Mouse (Mus musculus) cerebral cortex, adult 2 months (tissue): ENCODE data around the gene Tanc1.

Source experiments
- whole genome bisulfite sequencing: fragments of 180-500 bp; shearing (Covaris S2); methylation state at CpG from one replicate; pipeline ENCODE4 v1.1.7; 2018; 5-methylcytosine and 5-hydroxymethylcytosine counted together

The Tanc1 gene

DNA sequence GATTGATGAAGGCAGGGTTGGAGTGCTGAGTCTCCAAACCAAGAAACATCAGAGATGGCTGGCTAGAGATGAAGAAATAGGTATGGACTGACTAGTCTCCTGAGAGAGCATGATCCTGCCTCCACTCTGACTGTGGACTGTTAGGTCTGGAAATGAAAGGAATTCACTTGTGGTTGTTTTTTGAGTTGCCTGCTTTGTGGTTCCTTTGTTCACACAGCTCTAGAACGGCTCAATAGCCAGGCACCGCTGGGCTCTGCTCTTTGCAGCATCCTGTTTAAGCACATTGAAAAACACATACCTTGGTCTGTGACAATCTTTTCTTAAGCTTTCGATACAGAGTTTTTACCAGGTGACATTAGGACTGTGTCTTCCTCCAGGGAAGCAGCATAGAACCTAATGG is 104.6 kb downstream of the Tanc1 start:
- 70% methylated on average over 3 of the region's 3 CpGs for WGBS

DNA sequence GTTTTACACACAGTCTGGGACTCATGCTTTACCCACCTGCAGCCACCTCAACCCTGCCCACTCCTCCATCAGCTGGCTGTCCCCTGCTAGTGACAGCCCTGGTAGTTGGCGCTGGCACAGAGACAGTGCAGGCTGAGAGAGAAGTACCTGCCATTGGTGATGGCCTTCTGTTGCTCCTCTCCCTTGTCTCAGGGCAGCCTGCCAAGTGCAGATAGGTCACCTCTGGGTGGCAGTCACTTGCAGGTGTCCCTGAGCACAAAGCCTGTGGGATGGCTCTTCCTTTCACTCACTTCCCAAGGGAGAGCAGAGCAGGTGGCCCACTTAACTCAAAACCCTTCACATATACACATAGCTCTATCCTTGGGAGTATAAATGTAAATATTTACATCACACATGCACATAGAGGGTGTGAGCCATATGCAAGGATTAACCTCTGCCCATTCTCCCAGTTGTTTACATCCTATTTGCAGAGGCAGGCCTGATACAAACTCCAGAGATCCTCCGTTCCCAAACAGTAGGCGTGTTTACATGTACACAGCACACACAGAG is 106.0 kb downstream of the Tanc1 start:
- WGBS: 89% methylated on average over 3 of the region's 3 CpGs

DNA sequence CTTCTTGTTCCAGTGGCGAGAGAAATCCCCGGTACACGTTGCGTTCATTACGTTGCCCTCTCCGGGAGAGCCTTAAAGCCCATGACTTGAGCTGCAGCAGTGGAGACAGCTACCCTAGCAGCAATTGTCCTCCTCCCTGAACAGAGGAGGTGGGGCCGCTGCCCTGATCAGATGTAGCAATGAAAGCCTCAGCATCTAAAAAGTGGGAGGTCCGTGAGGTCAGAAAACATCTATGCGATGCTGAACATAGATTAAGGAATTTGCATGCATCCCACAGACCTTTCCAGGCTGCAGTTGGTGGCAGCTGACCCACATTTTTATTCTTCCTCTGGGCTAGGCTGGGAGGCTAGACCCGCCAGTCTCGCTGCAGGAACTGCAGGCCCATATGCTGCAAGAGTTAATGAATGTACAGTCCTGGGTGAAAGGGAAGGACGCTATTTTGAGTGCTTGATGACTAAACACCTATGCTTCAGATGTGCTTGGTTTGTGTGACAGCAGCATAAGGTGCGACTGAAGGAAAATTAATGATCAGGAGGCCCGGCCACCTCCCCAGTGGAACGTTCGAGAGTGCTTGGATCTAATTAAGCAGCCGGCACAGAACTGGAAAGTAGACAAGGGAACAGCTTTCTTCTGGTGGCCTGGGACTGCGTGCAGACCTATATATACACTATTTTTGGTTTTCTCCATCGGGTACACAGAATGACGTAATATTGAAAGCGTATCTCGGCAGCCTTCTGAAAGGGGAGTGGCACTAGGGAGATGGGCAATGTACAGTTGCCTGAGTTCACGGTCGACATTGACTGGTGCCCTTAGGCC is 107.0 kb downstream of the Tanc1 start:
- WGBS: 78% methylated on average over 24 of the region's 24 CpGs

DNA sequence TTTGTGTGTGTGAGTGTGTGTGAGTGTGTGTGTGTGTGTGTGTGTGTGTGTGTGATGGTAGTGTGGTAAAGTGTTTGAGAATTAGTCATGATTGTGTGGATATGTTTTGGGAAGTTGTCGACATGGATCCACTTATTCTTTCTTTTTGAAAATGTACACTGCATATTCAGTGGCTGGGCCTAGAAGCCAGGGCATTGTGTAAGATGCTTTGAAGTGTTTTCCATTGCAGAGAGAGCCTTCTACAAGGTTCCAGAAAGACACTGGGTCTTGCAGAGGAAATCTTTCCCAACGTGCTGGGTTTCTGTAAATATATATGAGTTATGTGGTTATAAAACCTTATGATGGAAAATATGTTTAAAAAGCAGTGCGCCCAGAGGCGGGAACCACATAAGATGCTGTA is 108.0 kb downstream of the Tanc1 start:
- WGBS: 76% methylated on average over 4 of the region's 4 CpGs

DNA sequence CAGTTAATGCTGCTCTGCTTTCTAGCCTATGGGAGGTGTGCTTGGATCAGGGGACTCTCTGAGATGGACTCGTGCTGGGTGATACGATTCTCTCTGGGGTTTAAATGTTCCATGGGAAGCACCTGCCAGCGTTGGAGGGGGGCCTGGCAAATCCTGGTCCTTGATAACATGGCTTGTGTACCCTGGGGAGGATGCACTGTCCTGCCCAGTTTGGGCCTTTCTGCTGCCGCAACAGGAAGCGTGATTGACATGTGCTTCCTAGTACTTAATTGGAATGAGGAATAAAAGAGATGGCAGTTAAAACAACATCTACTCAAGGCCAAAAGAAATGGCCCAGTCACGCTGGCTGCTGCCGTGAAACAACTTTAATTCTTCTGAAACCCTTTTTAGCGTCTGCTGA is 109.3 kb downstream of the Tanc1 start:
- 49% methylated on average over 8 of the region's 8 CpGs for WGBS

DNA sequence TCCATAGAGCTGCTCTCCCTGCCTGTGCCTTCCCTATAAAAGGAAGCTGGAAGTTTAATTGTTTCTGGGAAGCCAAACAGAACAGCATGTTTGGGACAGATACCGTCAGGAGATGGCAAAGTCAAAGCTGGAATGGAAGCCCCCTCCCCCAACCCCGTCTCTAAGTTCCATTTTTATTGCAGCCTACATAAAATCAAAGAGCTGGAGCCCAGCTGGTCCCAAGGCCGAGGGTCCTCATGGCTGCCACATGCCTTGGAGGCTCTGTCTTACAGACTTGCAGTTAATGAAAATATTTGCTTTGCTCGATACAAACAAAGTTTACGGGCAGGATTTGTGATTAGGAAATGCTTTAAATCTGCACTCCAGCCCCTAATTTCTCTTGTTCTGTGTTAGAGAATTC is 109.9 kb downstream of the Tanc1 start:
- 64% methylated on average over 5 of the region's 5 CpGs for WGBS

DNA sequence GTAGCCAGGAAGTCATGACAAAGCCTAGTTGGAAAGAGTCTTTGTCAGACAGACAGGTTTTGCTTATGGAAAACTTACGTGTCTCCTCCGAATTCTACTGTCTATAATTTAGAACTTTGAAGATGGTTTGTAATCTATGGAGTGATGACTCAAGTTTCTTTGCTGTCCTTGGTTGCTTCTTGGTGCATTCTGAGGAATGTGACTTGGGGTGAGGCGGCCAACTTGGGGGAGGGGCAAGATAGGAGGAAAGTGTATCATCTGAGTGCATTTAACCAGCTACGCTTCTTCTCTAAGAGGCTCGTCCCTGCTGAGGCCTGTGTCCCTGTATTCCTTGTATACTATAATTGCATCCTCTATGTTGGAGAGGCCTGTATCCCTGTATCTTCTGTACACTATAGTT is 111.5 kb downstream of the Tanc1 start:
- WGBS: 94% methylated on average over 5 of the region's 5 CpGs

DNA sequence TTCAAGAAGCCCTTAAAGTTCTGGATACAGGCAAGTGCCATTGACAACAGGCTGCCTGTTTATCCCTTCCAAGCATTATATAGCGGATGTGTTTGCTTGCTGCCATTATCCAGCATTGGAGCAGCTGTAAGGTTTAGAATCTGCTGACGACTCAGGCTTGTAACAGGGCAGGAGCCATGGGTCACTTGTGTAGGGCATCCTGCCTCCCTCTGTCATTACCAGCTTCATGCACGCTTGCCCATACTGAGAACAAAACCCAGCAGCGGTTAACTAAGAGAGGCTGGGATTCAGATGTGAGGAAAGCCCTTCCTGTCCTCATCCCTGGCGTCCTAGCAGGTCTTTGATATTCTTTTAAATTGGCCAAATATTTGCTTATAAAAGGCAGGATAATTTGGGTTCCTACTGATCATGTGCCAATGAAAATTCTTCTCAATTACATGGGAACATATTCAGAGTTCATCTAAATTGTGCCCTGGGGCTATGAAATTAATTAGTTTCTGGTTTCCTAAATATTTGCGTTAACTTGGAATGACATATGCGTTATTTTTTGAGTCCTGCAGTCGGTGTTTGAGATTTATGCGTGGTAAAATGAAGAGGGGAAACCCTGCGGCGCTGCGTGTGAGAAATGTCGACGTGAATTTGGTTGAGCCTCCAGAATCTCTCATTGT is 113.8 kb downstream of the Tanc1 start:
- 80% methylated on average over 14 of the region's 14 CpGs for WGBS

DNA sequence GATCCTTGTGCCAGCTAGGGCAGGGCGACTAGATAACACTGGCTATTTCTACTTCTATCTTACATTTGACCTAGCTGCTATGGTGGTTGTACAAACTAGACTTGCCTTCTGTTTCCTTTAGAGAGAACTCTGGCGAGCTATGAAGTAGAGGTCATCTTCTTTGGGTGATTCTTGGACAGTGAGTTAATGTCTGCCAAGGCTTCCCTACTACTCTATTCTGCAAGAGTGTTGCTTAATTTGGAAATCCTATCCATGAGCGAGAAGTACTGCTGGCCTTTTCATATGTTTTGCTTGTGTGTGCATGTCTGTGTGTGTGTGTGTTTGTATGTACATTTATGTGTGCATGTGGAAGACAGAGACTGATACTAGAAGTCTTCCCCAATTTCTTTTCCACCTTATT is 120.0 kb downstream of the Tanc1 start:
- WGBS: 98% methylated on average over 3 of the region's 3 CpGs

DNA sequence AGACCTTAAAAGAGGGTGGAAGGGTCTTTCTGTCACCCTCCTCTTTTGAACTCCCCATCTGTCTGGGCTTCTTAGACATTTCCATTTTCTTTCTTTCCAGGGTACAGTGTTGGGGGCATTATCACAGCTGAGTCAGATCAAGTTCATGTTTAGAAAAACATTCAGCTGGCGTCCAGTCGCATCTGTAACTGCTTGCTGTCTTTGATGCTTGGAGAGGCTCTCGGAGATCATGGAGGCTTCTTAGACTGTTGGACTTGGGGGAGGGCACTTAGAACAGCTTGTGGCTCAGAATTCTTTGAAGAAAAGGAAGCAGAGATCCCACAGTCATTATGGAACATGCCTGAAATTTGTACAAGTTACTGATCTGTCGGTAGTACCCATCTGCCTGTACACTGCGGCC is 121.6 kb downstream of the Tanc1 start:
- 88% methylated on average over 5 of the region's 5 CpGs for WGBS

DNA sequence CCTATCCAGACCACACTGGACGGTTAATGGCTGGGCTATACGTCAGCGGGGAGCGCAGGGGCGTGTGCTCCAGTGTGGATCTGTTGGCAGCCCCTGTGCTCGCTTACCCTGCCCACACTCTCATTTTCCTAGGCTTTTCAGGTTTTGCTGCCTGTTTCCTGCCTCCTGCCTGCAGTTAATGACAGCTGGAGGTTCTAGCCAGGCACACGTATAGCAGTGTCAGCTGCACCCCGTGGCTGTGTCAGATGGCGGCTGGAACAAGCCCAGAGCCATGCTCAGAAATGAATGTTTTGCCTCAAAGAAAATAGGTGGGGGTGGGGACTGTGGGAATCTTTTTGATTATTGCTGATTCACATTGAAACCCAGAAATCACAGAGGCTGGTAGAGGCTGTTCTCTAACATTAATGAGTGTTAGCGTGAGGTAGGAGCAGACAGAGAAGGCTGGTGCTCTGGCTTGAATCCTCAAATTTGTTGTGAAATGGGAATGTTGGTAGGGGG is 124.6 kb downstream of the Tanc1 start:
- WGBS: 42% methylated on average over 10 of the region's 10 CpGs

DNA sequence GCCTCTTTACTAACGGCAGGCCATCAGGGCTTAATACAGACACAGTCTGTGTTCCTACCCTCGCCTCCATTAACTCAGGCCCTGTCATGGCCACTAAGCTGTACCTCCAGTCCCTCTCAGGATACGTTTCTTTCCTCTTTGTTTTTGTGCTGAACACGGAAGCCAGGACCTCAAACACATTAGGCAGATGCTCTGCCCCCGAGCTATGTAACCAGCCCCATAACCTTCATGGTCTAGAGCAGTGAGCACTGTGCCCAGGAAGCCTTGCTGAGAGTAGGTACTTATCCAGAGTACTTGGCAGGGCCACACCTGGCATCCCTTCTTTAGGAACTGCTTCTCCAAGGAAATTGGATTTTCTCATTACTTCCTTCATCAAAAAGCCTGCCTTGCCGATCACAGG is 125.5 kb downstream of the Tanc1 start:
- WGBS: 94% methylated on average over 6 of the region's 6 CpGs

DNA sequence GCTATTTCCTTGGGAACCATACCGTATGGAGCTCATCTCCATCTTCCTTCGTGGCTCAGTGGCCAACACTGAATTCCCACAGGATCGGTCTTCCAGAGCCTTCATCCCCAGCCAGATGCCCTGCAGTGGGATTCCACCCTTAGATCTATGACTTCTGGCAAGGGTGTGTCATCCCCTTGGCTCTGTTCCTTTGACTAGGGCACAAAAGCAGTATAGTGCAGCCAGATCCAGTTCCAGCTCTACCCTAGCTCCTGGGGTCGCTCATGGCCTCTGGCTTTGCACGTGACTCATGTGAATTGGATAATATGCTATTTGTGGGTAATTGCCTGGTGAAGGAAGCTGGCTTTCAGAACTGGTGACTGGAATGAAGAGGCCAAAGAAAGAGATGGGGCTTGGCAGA is 126.5 kb downstream of the Tanc1 start:
- WGBS: 66% methylated on average over 5 of the region's 5 CpGs

DNA sequence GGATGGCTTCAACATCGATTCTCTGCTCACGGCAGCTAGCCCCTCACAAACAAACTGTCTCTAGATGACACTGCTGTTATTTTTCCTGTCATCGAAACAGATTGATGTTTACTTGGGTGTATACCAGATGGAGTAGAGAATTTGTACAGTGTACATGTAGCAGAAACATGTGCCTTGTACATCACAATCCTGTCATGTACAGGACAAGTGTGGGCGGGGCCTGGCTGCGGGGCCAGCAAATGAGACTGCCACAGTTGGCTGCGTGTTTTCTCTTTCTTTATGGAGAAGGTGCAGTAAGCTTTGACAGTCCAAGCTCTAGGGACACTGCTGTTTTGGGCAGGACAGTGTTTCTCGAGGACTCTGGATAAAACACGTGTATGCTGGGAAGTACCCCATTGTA is 127.2 kb downstream of the Tanc1 start:
- 87% methylated on average over 8 of the region's 8 CpGs for WGBS

DNA sequence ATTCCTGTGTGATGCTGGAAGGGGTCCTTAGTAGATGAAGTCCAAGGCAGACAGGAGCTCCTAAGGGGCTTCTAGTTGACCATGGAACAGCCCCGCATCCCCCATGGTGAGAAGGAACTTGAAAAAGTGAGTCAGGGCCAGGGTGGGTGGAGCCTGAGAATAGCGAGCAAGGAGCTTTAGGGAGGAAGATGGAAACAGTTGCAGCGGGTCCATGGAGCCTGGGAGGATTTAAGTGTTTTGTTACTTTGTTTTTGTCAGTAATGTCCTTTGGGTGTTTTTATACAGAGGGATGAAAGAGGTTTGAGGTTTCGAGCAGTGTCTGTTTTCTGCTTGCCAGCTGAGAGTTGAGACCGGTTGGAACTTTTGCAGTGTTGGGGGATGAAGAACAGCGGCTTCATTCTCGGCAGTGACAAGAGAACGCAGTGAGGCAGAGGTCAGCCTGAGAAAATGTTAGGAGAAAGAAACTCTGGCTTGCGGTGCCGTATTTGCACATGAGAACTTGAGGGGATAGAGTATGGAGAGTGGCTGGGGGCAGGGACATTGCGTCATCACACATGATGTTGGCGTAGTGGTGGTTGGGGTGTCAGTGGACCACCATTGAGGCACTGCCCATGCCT is 130.8 kb downstream of the Tanc1 start:
- WGBS: 74% methylated on average over 12 of the region's 12 CpGs

DNA sequence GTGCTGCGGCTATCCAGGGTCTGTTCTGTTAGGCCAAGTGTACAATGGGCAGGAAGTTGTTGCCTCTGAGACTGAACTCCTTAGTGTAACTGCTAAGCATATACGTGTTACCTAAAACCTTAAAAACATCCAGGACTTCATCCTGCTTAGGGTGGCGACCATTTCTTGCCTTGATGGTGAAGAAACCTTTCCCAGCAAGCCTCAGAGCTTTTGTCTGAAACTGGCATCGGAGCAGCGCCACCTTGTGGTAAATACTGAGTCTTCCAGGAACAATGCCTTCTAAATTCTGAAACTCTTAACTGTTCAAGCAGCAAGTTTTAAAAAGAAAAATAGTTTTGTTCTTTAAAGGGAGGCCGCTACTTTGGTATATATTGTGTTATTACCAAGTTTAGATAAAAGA is 133.6 kb downstream of the Tanc1 start:
- WGBS: 38% methylated on average over 6 of the region's 6 CpGs

DNA sequence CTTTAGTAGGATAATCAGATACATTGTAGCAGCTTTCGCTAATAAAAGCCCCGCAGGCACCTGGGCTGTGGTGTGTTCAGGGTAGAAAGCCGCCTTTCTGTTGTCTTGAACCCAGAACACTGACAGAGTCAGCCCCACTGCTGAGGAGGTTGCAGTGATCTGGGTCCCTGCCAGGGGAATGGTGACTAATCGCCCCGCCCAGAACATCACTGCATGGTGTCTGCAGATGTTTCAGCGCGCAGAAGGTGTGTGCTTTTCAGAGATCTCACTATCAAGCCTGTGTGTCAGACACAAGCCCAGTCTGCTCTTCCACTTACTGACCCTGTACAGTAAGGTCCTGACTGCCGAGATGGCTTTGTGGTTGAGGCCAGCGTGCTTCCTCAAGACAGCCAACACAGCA is 134.2 kb downstream of the Tanc1 start:
- WGBS: 83% methylated on average over 9 of the region's 9 CpGs

DNA sequence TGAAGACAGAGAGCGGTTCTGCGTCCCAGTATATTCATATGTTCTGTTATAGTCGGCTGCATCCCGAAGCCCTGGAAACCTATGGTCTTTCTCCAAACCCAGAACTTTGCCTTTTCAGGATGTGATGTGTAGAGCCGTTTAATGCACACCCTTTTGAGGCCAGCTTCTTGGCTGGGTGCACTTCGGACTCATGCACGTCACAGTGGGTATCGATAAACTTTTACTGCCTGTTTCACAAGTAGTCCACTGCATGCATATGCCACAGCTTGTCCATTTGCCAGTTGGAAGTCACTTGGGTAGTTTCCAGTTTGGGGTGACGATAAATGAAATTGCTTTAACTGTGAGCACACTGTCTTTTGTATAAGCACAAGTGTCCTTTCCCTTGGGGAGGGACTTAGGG is 135.9 kb downstream of the Tanc1 start:
- 91% methylated on average over 9 of the region's 9 CpGs for WGBS

DNA sequence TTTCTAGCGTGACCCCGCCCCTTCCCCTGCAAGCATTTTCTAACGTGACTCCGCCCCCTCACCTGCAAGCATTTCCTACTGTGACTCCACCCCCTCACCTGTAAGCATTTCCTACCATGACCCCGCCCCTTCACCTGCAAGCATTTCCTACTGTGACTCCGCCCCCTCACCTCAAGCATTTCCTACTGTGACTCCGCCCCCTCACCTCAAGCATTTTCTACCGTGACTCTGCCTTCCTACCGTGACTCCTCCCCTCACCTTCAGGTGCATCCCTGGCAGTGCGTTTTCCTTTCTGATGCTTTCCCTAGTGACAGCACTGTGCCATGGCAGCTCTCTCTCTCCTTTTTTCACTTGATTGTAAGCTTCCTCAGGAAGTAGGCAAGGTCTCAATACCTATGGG is 137.5 kb downstream of the Tanc1 start:
- WGBS: 47% methylated on average over 10 of the region's 10 CpGs

DNA sequence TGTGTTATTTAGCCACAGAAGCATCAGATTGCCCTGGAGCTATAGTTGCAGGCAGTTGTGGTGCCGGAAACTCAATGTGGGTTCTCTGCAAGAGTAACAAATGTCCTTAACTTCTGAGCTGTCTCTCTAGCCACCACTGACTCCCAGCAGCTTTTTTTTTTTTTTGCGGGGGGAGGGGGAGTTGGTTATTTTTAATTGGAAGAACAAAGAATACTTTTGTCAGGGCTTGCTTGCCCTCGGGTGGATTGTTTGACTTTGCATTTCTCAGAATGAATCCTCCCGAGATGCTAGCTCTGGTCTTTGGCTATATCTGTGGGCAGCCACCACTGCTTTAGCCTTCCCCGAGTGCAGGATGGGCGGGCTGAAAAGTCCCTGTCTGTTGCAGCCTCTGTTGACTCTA is 139.3 kb downstream of the Tanc1 start:
- WGBS: 76% methylated on average over 6 of the region's 6 CpGs

DNA sequence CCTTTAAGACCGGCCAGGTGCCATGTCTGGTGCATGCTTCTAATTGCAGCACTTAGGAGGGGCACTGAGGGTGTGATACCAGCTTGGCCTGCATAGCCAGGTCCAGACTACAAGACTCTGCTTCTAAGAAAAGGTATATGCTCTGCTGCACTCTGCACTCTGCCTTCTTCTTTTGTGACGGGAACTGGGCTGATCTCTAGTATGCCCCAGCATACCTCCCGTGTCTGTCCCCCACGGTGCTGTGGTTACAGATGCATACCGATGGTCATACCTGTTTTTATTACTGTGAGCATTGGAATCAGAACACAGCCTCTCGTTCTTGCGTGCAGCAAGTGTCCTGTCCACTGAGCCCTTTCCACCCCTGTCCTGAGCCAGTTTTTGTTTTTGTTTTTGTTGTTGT is 140.3 kb downstream of the Tanc1 start:
- WGBS: 95% methylated on average over 7 of the region's 7 CpGs

DNA sequence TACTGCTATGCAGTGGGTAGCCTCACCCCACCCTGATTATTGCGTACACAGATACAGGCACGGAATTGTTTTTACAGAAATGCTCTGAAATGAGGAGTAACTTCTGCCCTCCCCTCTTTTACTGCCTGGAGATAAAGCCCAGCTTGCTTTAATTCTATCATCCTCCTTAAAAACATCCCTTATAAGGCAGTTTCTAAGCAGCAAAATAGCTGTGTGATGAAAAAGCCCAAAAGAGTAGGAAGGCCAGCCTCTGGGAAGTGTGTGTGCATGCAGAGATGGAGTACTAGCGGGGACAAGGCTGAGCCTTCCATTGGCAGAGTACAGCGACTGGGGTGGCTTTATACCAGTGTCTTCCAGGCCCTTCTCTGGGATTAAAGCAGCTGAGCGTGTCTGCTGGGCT is 140.9 kb downstream of the Tanc1 start:
- 89% methylated on average over 5 of the region's 5 CpGs for WGBS
